Mouse (Mus musculus): ENCODE measurements around the gene Rdh13. TPM values are rescaled to one million over a fixed set of nuclear protein-coding genes. Genes with fewer than 3 reads are reported as not detected.

Gene Rdh13
- total RNA-seq (2018; cell fraction: chromatin; rRNA removed) = 100 to 1,000 TPM in 2 of 26 experiments, 10 to 100 TPM in 24; 20.1 to 107 (median 32.5) TPM
- 10 to 100 TPM in 22 of 26 experiments, 1 to 10 TPM in 4; 8.0 to 24.4 (median 12.9) TPM for total RNA-seq (2018; cell fraction: cytosol; rRNA removed)
- total RNA-seq (2018; cell fraction: nucleus; rRNA removed) = 10 to 100 TPM; 16.7 to 56.6 (median 29.7) TPM
- polyA plus RNA-seq (2018) = 6.4 to 17.7 TPM (median 7.5 TPM) in 3 replicates

GRCm38 (mm10) chr7:4445216-4445791, at the start of gene Rdh13:
Gene Rdh13 (minus strand): TSS chr7:4445649.
- WGBS (ENCODE audit: missing documents) = under 1% methylated on average over 34 of the region's 35 CpGs
- H3K36me3 ChIP-seq (ENCODE audit: inconsistent target) = peaks cover 16% of the 10 kb centered on the region
- peak within 1 kb of the TSS; percentile 70 for H3K4me3 ChIP-seq (ENCODE audit: inconsistent target)
- H3K27ac ChIP-seq = peak within 1 kb of the TSS; percentile 42
- peaks cover 6% of the 10 kb centered on the region; the same call in 1 of the 2 replicates for H3K79me2 ChIP-seq (ENCODE audit: inconsistent target)

GRCm38 (mm10) chr7:4493991-4494390, 48.5 kb upstream of the Rdh13 start:
- peaks cover 35% of the 10 kb centered on the region for H3K36me3 ChIP-seq (ENCODE audit: inconsistent target)
- H3K4me3 ChIP-seq (ENCODE audit: inconsistent target) = no peak overlapping the region
- peak overlapping the region; percentile 67 for H3K27ac ChIP-seq
- WGBS (ENCODE audit: missing documents) = 0% methylated on average over 1 of the region's 1 CpGs
- H3K79me2 ChIP-seq (ENCODE audit: inconsistent target) = peaks cover 94% of the 10 kb centered on the region

GRCm38 (mm10) chr7:4492284-4493224, 47.1 kb upstream of the Rdh13 start:
- H3K79me2 ChIP-seq (ENCODE audit: inconsistent target) = peaks cover 94% of the 10 kb centered on the region
- H3K36me3 ChIP-seq (ENCODE audit: inconsistent target) = peaks cover 49% of the 10 kb centered on the region
- 24% methylated on average over 13 of the region's 13 CpGs for WGBS (ENCODE audit: missing documents)
- peak overlapping the region; percentile 67 for H3K27ac ChIP-seq
- no peak overlapping the region for H3K4me3 ChIP-seq (ENCODE audit: inconsistent target)

- Histone ChIP-seq H3K79me2 (ENCODE audit: inconsistent target) (peaks cover 94% of the 10 kb centered on the region), H3K36me3 (ENCODE audit: inconsistent target) (peaks cover 51% of the 10 kb centered on the region), H3K4me3 (ENCODE audit: inconsistent target) (no peak overlapping the region), H3K27ac (peak overlapping the region; percentile 67)
- WGBS (ENCODE audit: missing documents) = 37% methylated on average over 6 of the region's 6 CpGs
These were observed 45.9 kb upstream of the Rdh13 start for GRCm38 (mm10) chr7:4491308-4491707.

GRCm38 (mm10) chr7:4482281-4482680, 36.8 kb upstream of the Rdh13 start:
- 90% methylated on average over 12 of the region's 12 CpGs for WGBS (ENCODE audit: missing documents)
- Histone ChIP-seq H3K79me2 (ENCODE audit: inconsistent target) (peaks cover 18% of the 10 kb centered on the region), H3K27ac (no peak overlapping the region), H3K4me3 (ENCODE audit: inconsistent target) (no peak overlapping the region), H3K36me3 (ENCODE audit: inconsistent target) (peaks cover 63% of the 10 kb centered on the region)

GRCm38 (mm10) chr7:4479674-4480073, 34.2 kb upstream of the Rdh13 start:
- 64% methylated on average over 6 of the region's 6 CpGs for WGBS (ENCODE audit: missing documents)
- H3K27ac ChIP-seq = no peak overlapping the region
- H3K36me3 ChIP-seq (ENCODE audit: inconsistent target) = peaks cover 37% of the 10 kb centered on the region
- no peaks in the 10 kb centered on the region for H3K79me2 ChIP-seq (ENCODE audit: inconsistent target)
- no peak overlapping the region for H3K4me3 ChIP-seq (ENCODE audit: inconsistent target)

- Histone ChIP-seq H3K4me3 (ENCODE audit: inconsistent target) (no peak overlapping the region), H3K79me2 (ENCODE audit: inconsistent target) (no peaks in the 10 kb centered on the region), H3K36me3 (ENCODE audit: inconsistent target) (peaks cover 29% of the 10 kb centered on the region), H3K27ac (no peak overlapping the region)
- WGBS (ENCODE audit: missing documents) = 41% methylated on average over 16 of the region's 16 CpGs
These were observed 33.4 kb upstream of the Rdh13 start for GRCm38 (mm10) chr7:4478796-4479291.

- 40% methylated on average over 39 of the region's 39 CpGs for WGBS (ENCODE audit: missing documents)
- Histone ChIP-seq H3K27ac (no peak overlapping the region), H3K36me3 (ENCODE audit: inconsistent target) (peaks cover 23% of the 10 kb centered on the region), H3K4me3 (ENCODE audit: inconsistent target) (no peak overlapping the region), H3K79me2 (ENCODE audit: inconsistent target) (no peaks in the 10 kb centered on the region)
These were observed 32.8 kb upstream of the Rdh13 start for GRCm38 (mm10) chr7:4478021-4478795.

- no peaks in the 10 kb centered on the region for H3K36me3 ChIP-seq (ENCODE audit: inconsistent target)
- 51% methylated on average over 15 of the region's 19 CpGs for WGBS (ENCODE audit: missing documents)
- H3K4me3 ChIP-seq (ENCODE audit: inconsistent target) = no peak overlapping the region
- no peaks in the 10 kb centered on the region for H3K79me2 ChIP-seq (ENCODE audit: inconsistent target)
- H3K27ac ChIP-seq = no peak overlapping the region
These were observed 28.5 kb upstream of the Rdh13 start for GRCm38 (mm10) chr7:4473940-4474339.

GRCm38 (mm10) chr7:4471179-4471555, 25.7 kb upstream of the Rdh13 start:
- no peak overlapping the region for H3K4me3 ChIP-seq (ENCODE audit: inconsistent target)
- H3K27ac ChIP-seq = no peak overlapping the region
- H3K79me2 ChIP-seq (ENCODE audit: inconsistent target) = no peaks in the 10 kb centered on the region
- H3K36me3 ChIP-seq (ENCODE audit: inconsistent target) = no peaks in the 10 kb centered on the region
- WGBS (ENCODE audit: missing documents) = 43% methylated on average over 24 of the region's 24 CpGs

GRCm38 (mm10) chr7:4470275-4471178, 25.1 kb upstream of the Rdh13 start:
- 38% methylated on average over 34 of the region's 35 CpGs for WGBS (ENCODE audit: missing documents)
- H3K36me3 ChIP-seq (ENCODE audit: inconsistent target) = no peaks in the 10 kb centered on the region
- no peak overlapping the region for H3K27ac ChIP-seq
- no peaks in the 10 kb centered on the region for H3K79me2 ChIP-seq (ENCODE audit: inconsistent target)
- no peak overlapping the region for H3K4me3 ChIP-seq (ENCODE audit: inconsistent target)

- Histone ChIP-seq H3K4me3 (ENCODE audit: inconsistent target) (no peak overlapping the region), H3K36me3 (ENCODE audit: inconsistent target) (no peaks in the 10 kb centered on the region), H3K27ac (no peak overlapping the region), H3K79me2 (ENCODE audit: inconsistent target) (no peaks in the 10 kb centered on the region)
- 70% methylated on average over 3 of the region's 3 CpGs for WGBS (ENCODE audit: missing documents)
These were observed 22.4 kb upstream of the Rdh13 start for GRCm38 (mm10) chr7:4467801-4468200.

GRCm38 (mm10) chr7:4464194-4464824, 18.9 kb upstream of the Rdh13 start:
- WGBS (ENCODE audit: missing documents) = 23% methylated on average over 12 of the region's 12 CpGs
- H3K27ac ChIP-seq = no peak overlapping the region
- H3K36me3 ChIP-seq (ENCODE audit: inconsistent target) = no peaks in the 10 kb centered on the region
- H3K79me2 ChIP-seq (ENCODE audit: inconsistent target) = no peaks in the 10 kb centered on the region
- no peak overlapping the region for H3K4me3 ChIP-seq (ENCODE audit: inconsistent target)

Data from macrophage (primary cell).